Mouse (Mus musculus): ENCODE results near the gene Wfdc8. TPM values are rescaled to one million over a fixed set of nuclear protein-coding genes. Genes with fewer than 3 reads are reported as not detected.
"Not testable (repeated sequence)": the region's sequence is repeated elsewhere in the genome, so short reads cannot be mapped to it uniquely, and the experiment has no call there.

The Wfdc8 gene
- polyA plus RNA-seq, 1 experiment from 2014 or later, result not detected

DNA sequence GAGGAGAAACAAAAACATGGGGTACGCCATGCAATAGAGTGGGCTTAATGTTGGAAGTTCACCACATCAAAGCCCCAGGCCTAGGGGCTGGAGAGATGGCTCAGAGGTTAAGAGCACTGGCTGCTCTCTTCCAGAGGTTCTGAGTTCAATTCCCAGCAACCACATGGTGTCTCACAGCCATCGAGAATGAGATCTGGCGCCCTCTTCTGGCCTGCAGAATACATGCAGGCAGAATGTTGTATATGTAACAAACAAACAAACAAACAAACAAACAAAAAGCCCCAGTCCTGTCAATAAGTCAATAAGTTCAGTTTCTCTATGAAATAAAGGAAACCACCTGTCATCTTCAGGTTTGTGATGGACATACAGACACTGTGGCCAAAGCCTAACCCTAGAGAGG is 13.2 kb downstream of the Wfdc8 start:
- 66% methylated on average over 3 of the region's 3 CpGs for WGBS
- Histone ChIP-seq H3K9me3 (no peaks in the 10 kb centered on the region), H3K4me3 (no peak overlapping the region), H3K36me3 (no peaks in the 10 kb centered on the region), H3K27me3 (ENCODE audit: insufficient read depth, poor library complexity, severe bottlenecking) (no peaks in the 10 kb centered on the region), H3K4me1 (no peaks in the 10 kb centered on the region), H3K27ac (no peak overlapping the region)
- DNase-seq (ENCODE audit: low spot score), result no peak

DNA sequence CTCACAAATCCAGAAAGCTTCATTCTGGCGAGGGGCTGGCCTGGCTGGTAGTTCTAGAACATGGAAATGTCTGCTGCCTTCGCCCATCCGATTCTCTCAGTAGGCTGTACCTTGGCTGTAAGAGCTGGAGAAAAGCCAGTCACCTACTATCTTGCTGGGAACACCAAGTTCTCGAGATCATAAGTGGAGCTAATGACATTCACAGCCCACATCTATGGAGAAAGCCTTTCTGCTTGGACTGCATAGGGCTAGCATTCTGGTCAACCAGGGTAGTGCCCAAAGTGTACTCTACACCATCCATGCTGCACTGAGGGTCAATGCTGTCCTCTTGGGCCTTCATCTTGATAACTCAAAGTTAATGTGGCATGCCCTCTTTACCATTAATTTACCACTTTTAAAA is 19.9 kb downstream of the Wfdc8 start, which contains the start of gene Eppin:
Eppin (minus strand) TSS at position 101 of the 400 bp plus-strand sequence.
- 70% methylated on average over 4 of the region's 4 CpGs for WGBS
- Histone ChIP-seq H3K27ac (no peak within 1 kb of the TSS), H3K4me1 (no peaks in the 10 kb centered on the region), H3K4me3 (no peak within 1 kb of the TSS), H3K27me3 (ENCODE audit: insufficient read depth, poor library complexity, severe bottlenecking) (no peaks in the 10 kb centered on the region), H3K9me3 (no peaks in the 10 kb centered on the region), H3K36me3 (no peaks in the 10 kb centered on the region)
- no peak for DNase-seq (ENCODE audit: low spot score)

DNA sequence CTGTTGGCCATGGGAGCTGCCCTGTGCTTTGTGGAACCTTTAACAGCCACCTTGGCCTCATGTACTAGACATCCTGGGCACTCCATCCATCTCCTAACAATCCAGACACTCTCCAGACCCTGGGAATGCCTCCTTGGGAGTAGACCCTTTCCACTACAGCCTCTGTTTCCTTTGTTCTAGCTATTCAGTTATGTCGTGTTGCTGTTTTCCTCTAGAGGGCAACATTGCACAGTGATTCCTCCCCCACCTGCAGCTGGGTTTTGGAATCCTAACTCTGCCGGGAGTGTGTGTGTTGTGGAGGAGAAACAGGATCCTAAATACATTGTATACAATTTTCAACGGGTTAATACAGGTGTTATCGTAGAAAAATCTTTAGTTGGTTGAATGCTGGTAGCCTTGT is 21.4 kb downstream of the Wfdc8 start:
- no peak overlapping the region for H3K27ac ChIP-seq
- H3K9me3 ChIP-seq, result no peaks in the 10 kb centered on the region

DNA sequence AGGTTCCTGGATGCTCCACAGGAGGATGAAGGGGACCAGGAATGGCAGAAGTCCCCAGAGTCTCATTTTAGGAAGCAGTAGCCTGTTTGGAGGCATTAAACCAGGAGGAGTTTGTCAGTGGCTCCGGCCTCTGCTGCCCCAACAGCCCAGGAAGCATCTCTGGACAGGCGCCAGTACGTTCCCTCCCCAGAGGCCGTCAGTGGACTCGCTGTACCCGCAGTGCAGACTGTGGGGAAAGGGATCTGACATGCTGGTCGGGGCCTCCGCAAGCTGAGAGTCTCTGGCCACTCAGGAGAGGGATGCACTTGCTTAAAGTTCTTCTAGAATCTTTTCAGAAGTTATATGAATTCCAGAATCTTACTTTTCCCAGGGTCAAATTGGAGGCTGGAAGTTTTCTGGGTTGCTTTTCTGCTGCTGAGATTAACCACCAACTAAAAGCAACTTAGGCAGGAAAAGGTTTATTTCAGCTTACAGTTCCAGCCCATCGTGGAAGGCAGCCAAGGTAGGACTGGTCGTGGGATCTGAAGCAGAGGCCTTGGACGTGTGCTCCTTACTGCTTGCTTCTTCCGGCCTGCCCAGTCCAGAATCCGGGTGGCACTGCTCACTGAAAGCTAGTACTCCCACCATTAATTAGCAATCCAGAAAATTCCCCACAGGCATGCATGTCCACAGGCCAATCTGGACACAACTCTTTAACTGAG is 28.3 kb downstream of the Wfdc8 start, which contains the start of gene Wfdc6a:
Wfdc6a (minus strand) TSS at position 423 of the 701 bp plus-strand sequence.
- H3K36me3 ChIP-seq; H3K4me3 ChIP-seq; H3K9me3 ChIP-seq; H3K27ac ChIP-seq; H3K27me3 ChIP-seq (ENCODE audit: insufficient read depth, poor library complexity, severe bottlenecking); H3K4me1 ChIP-seq; DNase-seq (ENCODE audit: low spot score): not testable (repeated sequence)
- 73% methylated on average over 13 of the region's 13 CpGs for WGBS

More for the DNA sequence above, 21.4 kb downstream of the Wfdc8 start:
- Histone ChIP-seq H3K4me3 (no peak overlapping the region), H3K36me3 (no peaks in the 10 kb centered on the region), H3K4me1 (no peaks in the 10 kb centered on the region), H3K27me3 (ENCODE audit: insufficient read depth, poor library complexity, severe bottlenecking) (no peaks in the 10 kb centered on the region)
- WGBS, result 10% methylated on average over 4 of the region's 4 CpGs
- no peak for DNase-seq (ENCODE audit: low spot score)

DNA sequence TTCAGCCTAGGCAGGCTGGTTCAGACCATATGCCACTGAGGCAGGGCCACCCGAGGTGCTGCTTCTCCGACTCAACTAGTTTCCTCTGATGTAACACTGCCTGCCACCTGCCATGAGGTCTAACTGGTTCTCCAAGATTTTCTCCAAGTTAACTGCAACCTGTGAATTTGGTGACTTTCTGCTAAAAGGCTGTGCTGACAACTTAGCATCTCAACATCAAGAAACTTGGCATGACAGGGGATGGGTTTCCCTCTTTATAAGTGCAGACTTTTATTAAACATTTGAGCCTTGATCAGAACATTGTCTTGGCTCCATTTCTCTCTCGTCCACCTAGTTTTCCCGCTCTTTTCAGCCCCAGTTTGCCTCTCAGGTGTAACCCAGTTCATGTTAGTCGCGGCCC is 40.1 kb downstream of the Wfdc8 start, which contains the start of gene Spint3:
Spint3 (minus strand) TSS at position 101 of the 400 bp plus-strand sequence.
- 71% methylated on average over 6 of the region's 6 CpGs for WGBS
- not testable (repeated sequence) for H3K36me3 ChIP-seq; H3K4me3 ChIP-seq; DNase-seq (ENCODE audit: low spot score); H3K27ac ChIP-seq; H3K27me3 ChIP-seq (ENCODE audit: insufficient read depth, poor library complexity, severe bottlenecking); H3K9me3 ChIP-seq; H3K4me1 ChIP-seq

DNA sequence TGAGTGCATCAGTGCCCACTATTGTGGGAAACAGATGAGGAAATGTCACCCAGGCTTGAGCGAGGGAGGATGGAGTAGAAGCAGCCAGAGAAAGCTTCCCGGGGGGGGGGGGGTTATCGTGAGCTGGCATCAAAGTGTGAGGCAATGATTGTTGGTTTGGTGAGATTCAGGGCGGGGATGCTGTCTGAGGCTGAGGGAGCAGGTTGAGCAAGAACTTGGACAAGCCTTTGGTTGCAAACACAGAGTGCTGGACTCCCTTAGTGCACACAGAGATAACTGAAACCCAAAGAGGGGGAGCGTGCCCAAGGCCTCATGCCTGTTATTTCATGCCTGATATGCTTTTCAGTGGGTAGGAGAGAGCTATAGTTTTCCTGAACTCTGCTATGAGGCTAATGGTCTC is 46.0 kb downstream of the Wfdc8 start:
- Histone ChIP-seq H3K36me3 (no peaks in the 10 kb centered on the region), H3K9me3 (no peaks in the 10 kb centered on the region), H3K27ac (no peak overlapping the region), H3K27me3 (ENCODE audit: insufficient read depth, poor library complexity, severe bottlenecking) (peaks cover 24% of the 10 kb centered on the region), H3K4me3 (no peak overlapping the region), H3K4me1 (peaks cover 17% of the 10 kb centered on the region)
- no peak for DNase-seq (ENCODE audit: low spot score)
- 83% methylated on average over 5 of the region's 5 CpGs for WGBS

DNA sequence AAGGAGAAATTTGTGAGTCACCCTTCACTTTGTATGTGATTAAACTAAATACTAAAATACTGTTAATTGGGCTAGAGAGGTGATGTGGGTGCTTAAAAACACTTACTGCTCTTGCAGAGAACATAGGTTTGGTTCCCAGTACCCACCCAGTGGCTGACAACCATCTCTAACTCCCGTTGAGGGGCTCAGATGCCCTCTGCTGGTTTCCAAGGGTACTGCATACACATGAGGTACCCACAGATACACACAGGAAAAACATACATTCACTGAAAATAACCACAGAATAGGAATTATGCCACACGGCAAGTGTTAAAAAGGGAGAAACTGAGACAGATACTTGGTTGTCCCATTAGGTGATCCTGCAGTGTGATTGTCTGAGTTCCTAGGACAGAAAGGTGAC is 46.4 kb downstream of the Wfdc8 start:
- H3K27ac ChIP-seq, result no peak overlapping the region
- 83% methylated on average over 2 of the region's 2 CpGs for WGBS
- no peak overlapping the region for H3K4me3 ChIP-seq
- no peaks in the 10 kb centered on the region for H3K36me3 ChIP-seq
- peaks cover 29% of the 10 kb centered on the region for H3K27me3 ChIP-seq (ENCODE audit: insufficient read depth, poor library complexity, severe bottlenecking)
- no peaks in the 10 kb centered on the region for H3K9me3 ChIP-seq
- DNase-seq (ENCODE audit: low spot score), result no peak
- H3K4me1 ChIP-seq, result peaks cover 21% of the 10 kb centered on the region

DNA sequence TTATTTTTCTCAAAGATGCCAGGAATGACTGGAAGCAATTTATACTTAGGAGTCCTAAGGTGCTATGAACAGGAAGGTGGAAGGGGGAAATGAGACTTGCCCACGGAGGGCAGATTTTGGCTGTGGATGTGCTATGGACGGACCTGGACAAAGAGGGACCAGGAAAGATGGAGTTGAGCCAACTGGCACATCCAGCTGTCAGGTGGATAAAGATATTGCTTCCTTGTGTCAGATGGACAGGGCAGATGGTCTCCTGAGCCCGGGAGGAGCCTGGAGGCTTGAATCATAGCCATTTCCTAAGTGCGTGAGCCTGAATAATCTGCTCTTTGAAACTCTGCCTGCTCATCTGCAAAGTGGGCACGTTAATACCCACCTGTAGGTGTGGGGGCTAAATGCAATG is 49.1 kb downstream of the Wfdc8 start:
- Histone ChIP-seq H3K4me3 (peak overlapping the region; percentile 67; the same call in 1 of the 2 replicates), H3K9me3 (no peaks in the 10 kb centered on the region), H3K4me1 (peaks cover 21% of the 10 kb centered on the region), H3K36me3 (no peaks in the 10 kb centered on the region), H3K27me3 (ENCODE audit: insufficient read depth, poor library complexity, severe bottlenecking) (peaks cover 41% of the 10 kb centered on the region), H3K27ac (no peak overlapping the region)
- WGBS, result 76% methylated on average over 5 of the region's 5 CpGs
- DNase-seq (ENCODE audit: low spot score), result no peak

DNA sequence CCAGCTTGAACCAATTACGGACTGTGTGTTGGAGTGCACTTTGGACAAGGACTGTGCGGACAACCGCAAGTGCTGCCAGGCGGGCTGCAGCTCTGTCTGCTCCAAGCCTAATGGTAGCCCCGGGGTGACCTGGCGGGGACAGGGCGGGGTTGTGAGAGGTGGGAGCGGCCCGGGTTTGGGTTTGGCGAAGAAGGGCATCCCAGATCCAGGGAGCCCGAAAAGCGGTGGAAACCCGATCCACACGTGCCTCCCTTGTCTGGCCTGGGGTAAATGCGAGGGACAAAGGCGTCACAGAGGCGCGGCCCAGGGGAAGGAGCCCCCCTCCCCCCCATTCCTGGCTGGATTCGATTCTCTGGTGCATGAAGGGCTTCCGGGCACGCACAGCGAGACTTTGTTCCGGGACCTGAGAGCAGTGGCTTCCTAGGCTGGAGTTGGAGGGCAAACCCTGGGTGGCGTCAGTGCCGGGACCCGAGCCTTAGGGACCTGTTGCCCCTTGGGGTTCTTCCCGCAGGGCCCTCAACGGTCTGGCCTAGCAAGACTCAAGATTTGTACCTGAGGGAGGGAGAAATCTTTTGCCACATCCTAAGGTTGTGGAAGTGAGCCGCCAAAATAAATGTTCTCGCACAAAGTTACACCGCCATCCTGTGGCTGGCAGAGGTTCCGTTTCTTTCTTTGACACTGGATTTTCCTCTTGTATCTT is 49.9 kb downstream of the Wfdc8 start:
- under 1% methylated on average over 32 of the region's 32 CpGs for WGBS
- no peak for DNase-seq (ENCODE audit: low spot score)
- peak overlapping the region; percentile 67 for H3K4me3 ChIP-seq
- H3K9me3 ChIP-seq, result no peaks in the 10 kb centered on the region
- peak overlapping the region; percentile 87 for H3K27ac ChIP-seq
- peaks cover 41% of the 10 kb centered on the region for H3K27me3 ChIP-seq (ENCODE audit: insufficient read depth, poor library complexity, severe bottlenecking)
- H3K36me3 ChIP-seq, result no peaks in the 10 kb centered on the region
- H3K4me1 ChIP-seq, result peaks cover 26% of the 10 kb centered on the region

DNA sequence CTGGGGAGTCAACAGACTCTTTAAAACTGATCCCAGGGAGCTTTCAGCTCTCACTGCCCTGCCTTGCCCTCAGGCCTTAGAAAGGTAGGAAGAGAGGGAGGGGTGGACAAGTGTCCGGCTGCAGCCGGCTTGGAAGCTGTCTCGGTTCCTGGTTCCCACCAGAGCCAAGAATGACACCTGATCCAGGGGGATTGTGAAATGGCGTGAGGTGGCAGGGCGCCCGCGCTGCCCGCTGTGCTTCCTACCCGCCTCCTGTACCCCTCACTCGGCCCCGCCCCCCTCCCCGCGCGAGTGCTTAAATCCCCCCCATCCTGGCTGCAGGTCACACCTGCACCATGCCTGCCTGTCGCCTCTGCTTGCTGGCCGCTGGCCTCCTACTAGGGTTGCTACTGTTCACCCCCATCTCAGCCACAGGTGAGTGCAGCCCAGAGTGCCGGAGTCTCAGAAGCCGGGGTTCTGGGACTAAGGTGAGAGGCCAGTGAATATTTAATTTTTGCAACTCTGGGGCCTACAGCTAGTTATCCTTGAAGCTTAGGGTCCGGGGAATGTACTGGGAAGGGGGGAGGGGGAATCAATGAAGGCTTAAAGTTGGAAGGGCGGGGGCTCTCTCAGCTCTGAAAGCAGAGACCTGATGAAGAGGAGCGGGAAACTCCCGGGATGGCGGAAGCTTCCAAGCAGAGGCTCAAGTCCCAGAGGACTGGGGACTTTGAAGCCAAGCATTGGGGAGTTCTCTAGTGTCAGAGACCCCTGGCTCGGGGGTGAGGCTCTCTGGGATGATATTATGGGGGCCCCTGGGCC is 50.8 kb downstream of the Wfdc8 start, which contains the start of gene Wfdc2:
Wfdc2 (plus strand) TSS at position 23 of the 798 bp plus-strand sequence.
- 2% methylated on average over 24 of the region's 24 CpGs for WGBS
- Histone ChIP-seq H3K4me1 (peaks cover 26% of the 10 kb centered on the region), H3K36me3 (no peaks in the 10 kb centered on the region), H3K9me3 (no peaks in the 10 kb centered on the region), H3K27ac (peak within 1 kb of the TSS; percentile 87), H3K27me3 (ENCODE audit: insufficient read depth, poor library complexity, severe bottlenecking) (peaks cover 47% of the 10 kb centered on the region), H3K4me3 (peak within 1 kb of the TSS; percentile 67)
- no peak for DNase-seq (ENCODE audit: low spot score)

DNA sequence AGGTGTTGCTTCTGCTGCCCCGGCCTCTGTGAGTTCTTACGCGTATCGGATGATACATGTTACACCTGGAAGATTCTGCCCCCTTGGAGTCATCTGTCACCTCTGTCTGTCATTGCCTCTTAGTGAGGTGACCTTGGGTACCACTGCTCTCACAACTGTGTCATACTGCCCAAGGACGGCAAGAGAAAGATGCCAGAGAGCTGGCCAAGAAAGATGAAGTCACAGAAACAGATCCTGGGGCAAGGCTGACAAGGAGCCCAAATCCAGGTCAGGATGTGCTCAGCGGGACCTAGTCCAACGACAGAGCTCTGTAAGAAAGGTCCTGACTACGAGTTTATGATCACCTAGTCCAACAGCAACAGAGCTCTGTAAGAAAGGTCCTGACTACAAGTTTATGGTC is 53.3 kb downstream of the Wfdc8 start:
- H3K27ac ChIP-seq, result no peak overlapping the region
- H3K4me1 ChIP-seq, result peaks cover 26% of the 10 kb centered on the region
- no peak for DNase-seq (ENCODE audit: low spot score)
- WGBS, result 86% methylated on average over 8 of the region's 8 CpGs
- no peaks in the 10 kb centered on the region for H3K36me3 ChIP-seq
- H3K9me3 ChIP-seq, result no peaks in the 10 kb centered on the region
- H3K27me3 ChIP-seq (ENCODE audit: insufficient read depth, poor library complexity, severe bottlenecking), result peaks cover 46% of the 10 kb centered on the region
- no peak overlapping the region for H3K4me3 ChIP-seq

DNA sequence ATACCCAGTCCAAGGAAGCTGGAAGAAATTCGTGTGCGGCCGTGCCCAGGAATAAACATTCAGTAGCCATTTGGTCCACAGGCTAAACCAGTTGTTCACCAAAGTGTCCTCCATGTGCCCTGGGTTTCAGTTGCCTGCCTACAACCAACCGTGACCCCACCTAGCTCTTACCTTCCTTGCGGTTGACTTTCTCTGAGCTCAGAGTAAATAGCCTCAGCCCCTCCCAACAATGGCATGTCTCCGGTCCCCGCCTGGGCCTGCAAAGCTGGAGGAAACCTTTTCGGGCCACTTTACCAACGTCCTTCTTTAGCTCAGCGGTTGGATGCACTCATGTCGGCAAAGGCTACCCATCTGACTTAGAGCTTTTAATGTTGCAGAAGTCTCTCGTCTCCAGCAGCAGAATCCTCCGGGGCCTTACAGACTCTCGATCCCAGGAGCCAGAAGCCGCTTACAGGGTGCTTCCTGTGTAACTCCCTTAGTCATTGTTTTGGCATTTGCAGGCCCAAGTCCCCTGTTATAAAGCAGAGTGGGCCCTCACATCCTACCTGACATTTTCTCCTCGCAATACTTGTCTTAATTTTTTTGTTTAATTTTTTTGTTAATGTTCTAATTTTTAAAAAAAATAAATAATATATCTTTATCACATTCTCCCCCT is 54.3 kb downstream of the Wfdc8 start:
- peaks cover 36% of the 10 kb centered on the region for H3K27me3 ChIP-seq (ENCODE audit: insufficient read depth, poor library complexity, severe bottlenecking)
- DNase-seq (ENCODE audit: low spot score), result no peak
- H3K36me3 ChIP-seq, result no peaks in the 10 kb centered on the region
- peaks cover 25% of the 10 kb centered on the region for H3K4me1 ChIP-seq
- H3K4me3 ChIP-seq, result no peak overlapping the region
- WGBS, result 24% methylated on average over 16 of the region's 16 CpGs
- peak overlapping the region; percentile 62 for H3K27ac ChIP-seq
- no peaks in the 10 kb centered on the region for H3K9me3 ChIP-seq

All from heart, embryonic 10.5 days (tissue).